Mouse (Mus musculus): ENCODE measurements around the gene Gm45062.

- TF ChIP-seq CTCF (conservative IDR thresholded peaks at IDR 0.05; ENCODE audit: insufficient read depth, insufficient read length, low read depth, low read length) (no peak), POLR2A (IDR thresholded peaks at IDR 0.05; ENCODE audit: low read depth, low read length) (no peak)
These were observed 226.3 kb downstream of the Gm45062 start for GRCm38 (mm10) chr6:8485414-8486175.
